Mouse (Mus musculus) spleen, embryonic (tissue): ENCODE data around the gene Dmbx1.

Experiments used
- CTCF ChIA-PET: fragments of 350-600 bp; sonication (Branson Sonifier 250); formaldehyde crosslinking; loops from one replicate; lab custom pipeline; 2022; lab: Charles Lee

Gene Dmbx1

DNA sequence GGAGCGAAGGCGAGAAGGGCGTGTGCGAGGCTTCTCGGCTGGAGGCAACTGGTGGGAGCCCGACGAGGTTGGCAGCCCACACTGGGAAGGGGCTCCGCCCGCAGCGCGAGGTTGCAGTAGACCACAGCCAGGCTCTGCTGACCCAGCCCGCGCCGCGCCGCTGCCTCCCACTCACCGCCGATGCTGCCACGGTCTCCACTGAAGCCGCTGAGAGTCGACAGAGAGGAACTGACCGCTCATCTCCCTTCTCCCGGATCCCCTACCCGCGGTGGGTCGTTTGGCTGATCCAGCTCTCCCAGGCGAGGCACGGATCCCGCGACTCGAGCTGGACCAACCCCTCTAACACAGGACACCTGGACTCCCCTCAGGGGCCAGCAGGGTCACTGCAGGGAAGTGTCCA, 49.2 kb downstream of the Dmbx1 start, which contains the start of gene 6430628N08Rik:
TSS of gene 6430628N08Rik (plus strand) at position 113 of the 400 bp plus-strand sequence.
- CTCF ChIA-PET = no interaction called here

GRCm38 (mm10) chr4:115890066-115890465, 49.7 kb downstream of the Dmbx1 start:
- CTCF ChIA-PET = no interaction called here

DNA sequence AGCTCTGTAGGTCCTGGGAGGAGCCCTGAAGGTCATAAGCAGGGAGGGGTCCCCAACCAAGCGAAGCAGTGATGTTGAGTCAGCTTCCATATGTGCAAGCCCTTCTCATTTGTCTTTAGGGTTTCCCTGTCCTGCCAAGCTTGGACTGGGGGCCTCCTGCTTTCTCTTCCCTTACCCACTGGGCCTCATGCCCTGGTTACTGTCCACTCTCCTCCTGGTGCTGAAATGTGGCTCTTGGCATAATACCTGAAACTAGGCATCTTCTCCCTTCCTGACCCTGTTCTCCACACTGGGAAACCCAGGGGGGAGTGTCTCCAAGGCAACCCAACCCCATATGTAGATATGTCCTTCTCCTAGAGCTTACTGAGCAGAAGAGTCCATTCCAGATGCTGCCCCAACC, 52.9 kb downstream of the Dmbx1 start:
- CTCF ChIA-PET = no interaction called here

GRCm38 (mm10) chr4:115885846-115886245, 53.9 kb downstream of the Dmbx1 start:
- CTCF ChIA-PET = no interaction called here

DNA sequence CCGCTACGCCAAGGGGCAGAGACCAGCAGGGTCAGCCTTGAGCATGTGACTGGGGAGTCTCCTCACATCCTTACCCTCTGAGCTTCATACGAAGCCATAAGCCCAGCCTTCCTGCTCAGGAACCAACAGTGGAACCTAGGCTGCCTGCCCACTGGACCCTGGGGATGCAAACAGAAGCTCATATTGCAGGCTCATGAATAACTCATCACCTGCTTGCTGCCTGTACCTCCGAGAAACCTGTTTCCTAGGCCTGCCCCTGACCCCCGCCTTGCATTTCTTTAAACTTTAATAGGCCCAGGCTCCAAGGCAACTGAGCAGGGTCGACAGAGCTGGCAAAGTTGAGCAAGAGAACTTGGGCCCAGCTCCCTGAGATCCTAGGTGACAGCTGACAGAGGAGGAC, 55.7 kb downstream of the Dmbx1 start, which contains the start of gene Kncn:
TSS of gene Kncn (plus strand) at position 379 of the 400 bp plus-strand sequence.
- CTCF ChIA-PET = no interaction called here

DNA sequence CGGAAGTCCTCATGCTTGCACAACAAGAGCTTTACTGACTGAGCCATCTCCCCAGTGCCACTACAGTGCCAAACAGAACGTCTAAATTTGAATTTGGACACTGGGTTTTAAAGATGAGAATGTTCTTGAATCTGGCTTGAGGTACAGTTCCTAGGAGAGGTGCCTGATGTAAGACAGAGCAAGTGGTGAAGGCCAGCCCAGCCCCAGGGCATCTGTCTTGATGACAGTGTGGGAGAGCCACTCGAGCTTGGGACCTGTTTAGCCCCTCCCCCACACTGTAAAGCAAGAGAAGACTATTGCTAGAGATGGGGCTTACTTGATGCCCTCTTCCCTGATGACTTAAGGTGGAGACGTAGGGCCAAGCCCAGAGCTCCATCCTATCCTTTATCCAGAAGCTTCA, 57.5 kb downstream of the Dmbx1 start:
- CTCF ChIA-PET = no interaction called here

GRCm38 (mm10) chr4:115881183-115881582, 58.5 kb downstream of the Dmbx1 start:
- CTCF ChIA-PET = no interaction called here

DNA sequence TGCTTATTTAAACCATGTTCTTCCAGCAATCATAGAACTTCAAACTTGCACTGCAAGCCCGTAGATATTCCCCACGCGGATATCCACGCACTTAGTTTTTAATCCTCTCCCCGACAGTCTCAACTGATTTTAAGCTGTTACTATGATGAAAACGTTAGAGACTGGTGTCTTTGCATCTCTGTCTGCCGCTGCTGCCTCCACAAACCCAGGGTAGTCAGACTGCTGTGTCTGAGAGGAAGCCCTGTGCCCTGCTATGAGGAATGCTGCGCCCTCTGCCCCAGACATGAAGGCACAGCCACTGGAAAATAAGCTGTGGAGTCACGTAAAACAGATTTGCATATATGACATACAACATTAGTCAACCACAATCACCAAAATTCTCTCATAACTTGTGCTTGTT, 60.9 kb downstream of the Dmbx1 start:
- CTCF ChIA-PET = no interaction called here

GRCm38 (mm10) chr4:115878216-115878678, 61.5 kb downstream of the Dmbx1 start:
- CTCF ChIA-PET = no interaction called here

GRCm38 (mm10) chr4:115873231-115873630, 66.5 kb downstream of the Dmbx1 start:
- CTCF ChIA-PET = no interaction called here

GRCm38 (mm10) chr4:115869512-115870210, 70.1 kb downstream of the Dmbx1 start:
- CTCF ChIA-PET = no interaction called here
